Mouse (Mus musculus): Measurements from ENCODE around the gene Krt28.

Krt28 gene

GRCm38 (mm10) chr11:99361423-99361822, 13.3 kb downstream of the Krt28 start:
- no peak for DNase-seq

- DNase-seq = no peak
These were observed 23.7 kb downstream of the Krt28 start, which contains the start of gene Krt27 for GRCm38 (mm10) chr11:99351004-99351403. Gene Krt27, minus strand, starts transcription at chr11:99351104.

- no peak for DNase-seq
These were observed 35.3 kb downstream of the Krt28 start for GRCm38 (mm10) chr11:99339299-99339847.

- no peak for DNase-seq
These were observed 36.8 kb downstream of the Krt28 start, which contains the start of gene Krt26 for GRCm38 (mm10) chr11:99337866-99338265. Gene Krt26, minus strand, starts transcription at chr11:99337966.

GRCm38 (mm10) chr11:99333426-99333825, 41.3 kb downstream of the Krt28 start:
- DNase-seq = no peak

GRCm38 (mm10) chr11:99329655-99330054, 45.0 kb downstream of the Krt28 start:
- DNase-seq = no peak

GRCm38 (mm10) chr11:99322851-99323250, 51.9 kb downstream of the Krt28 start, which contains the start of gene Krt25:
Gene Krt25, minus strand, starts transcription at chr11:99322951.
- DNase-seq = no peak

- DNase-seq = no peak
These were observed 53.6 kb downstream of the Krt28 start for GRCm38 (mm10) chr11:99321094-99321493.

- no peak for DNase-seq
These were observed 55.6 kb downstream of the Krt28 start for GRCm38 (mm10) chr11:99319127-99319526.

- no peak for DNase-seq
These were observed 58.2 kb downstream of the Krt28 start for GRCm38 (mm10) chr11:99316543-99316942.
